Comparison of ENCODE assay signal across 12 mouse cellular contexts in the genomic region with DNA sequence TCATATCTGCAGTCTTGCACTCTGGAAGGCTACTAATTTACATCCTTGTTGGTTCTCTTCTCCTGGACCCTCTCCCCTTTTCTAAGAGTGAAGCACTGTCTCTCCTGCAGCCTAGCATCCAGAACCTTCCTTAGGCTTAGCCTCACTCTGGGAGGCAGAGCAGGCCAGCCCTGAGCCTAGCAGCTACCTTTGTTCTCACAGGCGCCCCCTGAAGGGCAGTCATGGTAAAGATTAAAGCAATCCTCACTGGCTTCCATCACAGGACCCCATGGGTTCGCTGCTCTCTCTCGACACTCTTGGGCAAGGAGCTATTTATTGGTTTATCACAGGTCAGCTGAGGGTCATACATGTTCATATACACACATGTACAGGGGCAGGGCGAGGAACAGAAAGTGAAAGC.
DNase-seq lines count a peak whose midpoint lies in the region; ATAC-seq and TF ChIP-seq lines count a peak whose summit lies in the region.
"Had no signal": no experiment of that assay in that cellular context is flagged by ENCODE, and none has a peak within 500 bp of the region (broad histone marks: within the 10 kb centered on the region; RNA-seq: fewer than 3 reads in every experiment).

No protein-coding gene starts in this region.

- no peak overlapping the region for H3K4me3 ChIP-seq in embryonic facial prominence, embryonic 11.5 days (ENCODE audit: low read depth, low read length)
- H3K4me3 ChIP-seq in embryonic facial prominence, embryonic 10.5 days, result no peak overlapping the region
- H3K4me3 ChIP-seq in lung, adult 2 months (replicated peaks; ENCODE audit: extremely low read depth, low read depth, low read length), result no peak overlapping the region
- H3K4me3 ChIP-seq: hindbrain, embryonic 13.5 days; megakaryocyte, embryonic 14.5 days; stomach, embryonic 15.5 days had no signal

- H3K4me1 ChIP-seq in embryonic facial prominence, embryonic 11.5 days (ENCODE audit: control insufficient read depth, insufficient read depth, low read length), result peaks cover 2% of the 10 kb centered on the region; the same call in 1 of the 2 replicates
- peaks cover 25% of the 10 kb centered on the region for H3K4me1 ChIP-seq in embryonic facial prominence, embryonic 10.5 days
- H3K4me1 ChIP-seq in lung, adult 2 months (ENCODE audit: control insufficient read depth, insufficient read depth, low read length), result no peaks in the 10 kb centered on the region
- H3K4me1 ChIP-seq: hindbrain, embryonic 13.5 days; megakaryocyte, embryonic 14.5 days; stomach, embryonic 15.5 days had no signal

- 61% methylated on average over 4 of the region's 4 CpGs for WGBS in embryonic facial prominence, embryonic 11.5 days
- WGBS in embryonic facial prominence, embryonic 10.5 days, result 59% methylated on average over 4 of the region's 4 CpGs
- WGBS in lung, adult 2 months, result 62% methylated on average over 4 of the region's 4 CpGs

- peak; percentile 39 for DNase-seq in embryonic facial prominence, embryonic 11.5 days (ENCODE audit: low spot score)
- DNase-seq in embryonic facial prominence, embryonic 10.5 days (ENCODE audit: low spot score), result no peak
- peak; percentile 45 for DNase-seq in lung, adult 2 months
- DNase-seq in lung, postnatal 25 days (ENCODE audit: low spot score), result no peak
- DNase-seq in cerebellum, adult 8-10 months, result peak; percentile 44
- peak; percentile 34 for DNase-seq in retina, postnatal 1 day
- no peak for DNase-seq in spleen, postnatal 14 days (ENCODE audit: low spot score in 2 of 2)
- no peak for DNase-seq in right cerebral cortex, postnatal 4 days

- H3K9me3 ChIP-seq in embryonic facial prominence, embryonic 11.5 days (replicated peaks; ENCODE audit: control insufficient read depth, low read length), result no peaks in the 10 kb centered on the region
- H3K9me3 ChIP-seq in embryonic facial prominence, embryonic 10.5 days, result no peaks in the 10 kb centered on the region
- H3K9me3 ChIP-seq: hindbrain, embryonic 13.5 days; stomach, embryonic 15.5 days had no signal

- no peak overlapping the region for H3K27ac ChIP-seq in embryonic facial prominence, embryonic 11.5 days (replicated peaks; ENCODE audit: low read depth, low read length)
- H3K27ac ChIP-seq in embryonic facial prominence, embryonic 10.5 days (replicated peaks), result no peak overlapping the region
- H3K27ac ChIP-seq: hindbrain, embryonic 13.5 days; stomach, embryonic 15.5 days had no signal

- peak; percentile 52 for TF ChIP-seq CTCF in lung, adult 2 months (IDR thresholded peaks at IDR 0.05; ENCODE audit: insufficient read depth, low read length)

- no peak overlapping the region for H3K9ac ChIP-seq in embryonic facial prominence, embryonic 11.5 days (replicated peaks; ENCODE audit: low read length)
- H3K9ac ChIP-seq: hindbrain, embryonic 13.5 days; stomach, embryonic 15.5 days had no signal

- no peak for TF ChIP-seq POLR2A in lung, adult 2 months (IDR thresholded peaks at IDR 0.05; ENCODE audit: borderline replicate concordance, extremely low read depth, low read depth, low read length)

- no peaks in the 10 kb centered on the region for H3K27me3 ChIP-seq in embryonic facial prominence, embryonic 11.5 days (ENCODE audit: control insufficient read depth, insufficient read depth, low read length)
- peaks cover 37% of the 10 kb centered on the region for H3K27me3 ChIP-seq in embryonic facial prominence, embryonic 10.5 days (replicated peaks; ENCODE audit: low read depth, poor library complexity, severe bottlenecking)
- H3K27me3 ChIP-seq: CH12.LX; megakaryocyte, embryonic 14.5 days; stomach, embryonic 15.5 days had no signal

- H3K36me3 ChIP-seq in embryonic facial prominence, embryonic 11.5 days (replicated peaks; ENCODE audit: control insufficient read depth, insufficient read depth, low read depth, low read length), result no peaks in the 10 kb centered on the region
- no peaks in the 10 kb centered on the region for H3K36me3 ChIP-seq in embryonic facial prominence, embryonic 10.5 days (replicated peaks)
- H3K36me3 ChIP-seq: hindbrain, embryonic 13.5 days; stomach, embryonic 15.5 days had no signal

- H3K4me2 ChIP-seq in embryonic facial prominence, embryonic 11.5 days (ENCODE audit: low read depth, low read length), result no peak overlapping the region
- H3K4me2 ChIP-seq: hindbrain, embryonic 13.5 days; stomach, embryonic 15.5 days had no signal

- ATAC-seq in embryonic facial prominence, embryonic 11.5 days (replicated peaks; ENCODE audit: insufficient number of reproducible peaks, low FRiP score, low TSS enrichment, low read depth), result no peak

Comparison
In these comparisons a context has a peak if more than half of its experiments do, and no peak if none do; other contexts are left out.
1. DNase-seq: peak in embryonic facial prominence, embryonic 11.5 days (single experiment), lung, adult 2 months (single experiment), cerebellum, adult 8-10 months (single experiment) and retina, postnatal 1 day (single experiment); none in embryonic facial prominence, embryonic 10.5 days (single experiment), lung, postnatal 25 days (single experiment), spleen, postnatal 14 days (0 of 2) and right cerebral cortex, postnatal 4 days (single experiment).